Mouse (Mus musculus): ENCODE data around the gene Slc35b4. TPM values are rescaled to one million over a fixed set of nuclear protein-coding genes. Genes with fewer than 3 reads are reported as not detected.

The Slc35b4 gene
- polyA plus RNA-seq, 2 experiments: 8.4 to 17.0 TPM

DNA sequence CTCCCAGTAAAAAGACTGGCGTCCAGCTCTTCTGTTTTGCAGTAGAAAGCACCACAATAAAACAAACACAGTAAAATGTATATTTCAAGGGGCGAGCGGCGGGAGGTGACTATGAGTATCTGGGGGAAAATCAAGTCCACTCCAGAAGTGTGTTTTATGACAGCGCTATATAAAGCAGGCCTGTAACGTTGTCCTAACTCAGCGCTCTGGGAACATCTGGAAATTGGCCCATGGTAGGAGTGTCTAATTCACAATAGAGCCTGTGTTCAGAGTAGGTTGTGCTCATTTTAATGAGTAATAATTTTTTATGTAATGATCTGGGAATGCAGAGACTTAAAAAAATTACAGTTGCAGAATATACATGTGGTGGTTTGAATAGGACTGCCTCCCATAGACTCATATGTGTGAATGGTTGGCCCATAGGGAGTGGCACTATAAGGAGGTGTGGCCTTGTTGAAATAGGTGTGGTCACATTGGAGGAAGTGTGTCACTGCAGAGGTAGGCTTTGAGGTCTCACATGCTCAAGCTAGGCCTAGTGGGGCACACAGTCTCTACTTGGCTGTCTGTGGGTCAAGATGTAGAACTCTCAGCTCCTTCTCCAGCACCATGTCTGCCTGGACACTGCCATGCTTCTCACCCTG is 60.0 kb downstream of the Slc35b4 start:
- Histone ChIP-seq H3K9me3 (ENCODE audit: control insufficient read depth, low read length) (no peaks in the 10 kb centered on the region), H3K27me3 (ENCODE audit: control insufficient read depth, insufficient read depth, low read length) (no peaks in the 10 kb centered on the region), H3K36me3 (replicated peaks; ENCODE audit: control insufficient read depth, insufficient read depth, low read depth) (no peaks in the 10 kb centered on the region), H3K27ac (no peak overlapping the region), H3K4me2 (ENCODE audit: low read depth) (no peak overlapping the region), H3K4me1 (replicated peaks; ENCODE audit: control insufficient read depth in 2 of 2, insufficient read depth in 2 of 2, low read length in 1 of 2) (no peaks in the 10 kb centered on the region), H3K9ac (replicated peaks) (no peak overlapping the region), H3K4me3 (ENCODE audit: insufficient read depth in 1 of 2, low read depth in 2 of 2, low read length in 2 of 2) (no peak overlapping the region)
- TF ChIP-seq EP300 (IDR thresholded peaks at IDR 0.05; ENCODE audit: low read depth) (no peak), CTCF (IDR thresholded peaks at IDR 0.05; ENCODE audit: low read depth) (no peak)
- no peak for DNase-seq (ENCODE audit: low read depth in 3 of 3, low spot score in 3 of 3)
- 76% methylated on average over 7 of the region's 7 CpGs for WGBS (ENCODE audit: insufficient replicate concordance)
- ATAC-seq (ENCODE audit: insufficient read depth): no peak

DNA sequence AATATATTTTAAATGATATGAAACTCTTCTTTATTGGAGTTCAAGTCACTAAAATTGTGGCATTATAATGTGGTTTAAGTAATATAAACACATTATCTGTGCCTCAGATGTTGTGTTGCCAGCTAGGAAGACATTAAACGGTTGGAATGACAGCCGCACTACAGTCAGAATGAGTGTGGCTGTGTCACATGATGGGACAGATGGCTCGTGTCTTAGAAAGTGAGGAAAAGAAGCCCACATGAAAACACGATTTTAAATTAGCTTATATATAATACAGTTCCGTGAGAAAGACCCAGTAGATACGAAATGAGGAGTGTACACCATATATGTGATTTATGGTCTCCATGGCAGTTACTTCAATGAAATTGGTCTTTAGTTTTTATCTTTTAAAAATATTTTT is 65.5 kb downstream of the Slc35b4 start:
- DNase-seq (ENCODE audit: low read depth in 3 of 3, low spot score in 3 of 3): no peak
- no peak overlapping the region for H3K27ac ChIP-seq
- TF ChIP-seq CTCF (IDR thresholded peaks at IDR 0.05; ENCODE audit: low read depth): no peak
- no peak for TF ChIP-seq EP300 (IDR thresholded peaks at IDR 0.05; ENCODE audit: low read depth)
- no peaks in the 10 kb centered on the region for H3K4me1 ChIP-seq (replicated peaks; ENCODE audit: control insufficient read depth in 2 of 2, insufficient read depth in 2 of 2, low read length in 1 of 2)
- H3K9ac ChIP-seq (replicated peaks): no peak overlapping the region
- no peak overlapping the region for H3K4me3 ChIP-seq (ENCODE audit: insufficient read depth in 1 of 2, low read depth in 2 of 2, low read length in 2 of 2)
- ATAC-seq (ENCODE audit: insufficient read depth): no peak
- WGBS (ENCODE audit: insufficient replicate concordance): 58% methylated on average over 6 of the region's 6 CpGs
- H3K4me2 ChIP-seq (ENCODE audit: low read depth): no peak overlapping the region
- H3K36me3 ChIP-seq (replicated peaks; ENCODE audit: control insufficient read depth, insufficient read depth, low read depth): no peaks in the 10 kb centered on the region
- H3K9me3 ChIP-seq (ENCODE audit: control insufficient read depth, low read length): no peaks in the 10 kb centered on the region
- no peaks in the 10 kb centered on the region for H3K27me3 ChIP-seq (ENCODE audit: control insufficient read depth, insufficient read depth, low read length)

DNA sequence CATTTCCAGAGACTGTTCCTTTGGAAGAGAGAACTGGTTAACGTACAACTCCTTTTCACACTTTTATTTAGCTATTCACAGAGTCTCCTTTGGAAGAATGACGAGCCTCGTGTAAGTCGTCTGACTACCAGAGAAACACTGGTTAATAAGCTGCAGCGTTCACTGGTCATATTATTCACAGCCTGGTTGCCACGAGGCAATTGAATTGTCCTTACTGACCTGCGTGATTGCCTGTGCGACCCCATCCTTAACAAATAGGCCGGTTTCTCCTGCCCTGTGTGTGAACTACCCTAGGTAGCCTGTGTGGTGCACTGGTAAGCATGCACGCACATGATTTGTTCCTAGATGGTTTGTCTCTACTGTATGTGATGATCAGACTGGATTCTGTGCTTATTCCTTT is 66.3 kb downstream of the Slc35b4 start:
- ATAC-seq (ENCODE audit: insufficient read depth) (no peak), DNase-seq (ENCODE audit: low read depth in 3 of 3, low spot score in 3 of 3) (no peak)
- Histone ChIP-seq H3K4me2 (ENCODE audit: low read depth) (no peak overlapping the region), H3K27ac (no peak overlapping the region), H3K9ac (replicated peaks) (no peak overlapping the region), H3K36me3 (replicated peaks; ENCODE audit: control insufficient read depth, insufficient read depth, low read depth) (no peaks in the 10 kb centered on the region), H3K4me3 (ENCODE audit: insufficient read depth in 1 of 2, low read depth in 2 of 2, low read length in 2 of 2) (no peak overlapping the region), H3K4me1 (replicated peaks; ENCODE audit: control insufficient read depth in 2 of 2, insufficient read depth in 2 of 2, low read length in 1 of 2) (no peaks in the 10 kb centered on the region), H3K27me3 (ENCODE audit: control insufficient read depth, insufficient read depth, low read length) (no peaks in the 10 kb centered on the region), H3K9me3 (ENCODE audit: control insufficient read depth, low read length) (no peaks in the 10 kb centered on the region)
- 70% methylated on average over 10 of the region's 10 CpGs for WGBS (ENCODE audit: insufficient replicate concordance)
- TF ChIP-seq CTCF (IDR thresholded peaks at IDR 0.05; ENCODE audit: low read depth) (no peak), EP300 (IDR thresholded peaks at IDR 0.05; ENCODE audit: low read depth) (no peak)

Other genes starting within 250 kb of the Slc35b4 start
- 0.01 and 0.02 TPM in 2 replicates for gene Lrguk, start 147.7 kb downstream of the Slc35b4 start, polyA plus RNA-seq (2012; rRNA removed)
- gene Lrguk, start 147.7 kb downstream of the Slc35b4 start, polyA plus RNA-seq (2014; fragmentation: Nextera tagmentation; extraction: Ambion mirVana): 0.01 TPM in 1 of 2 replicates, not detected in the other
- 27.3 and 32.2 TPM in 2 replicates for gene Akr1b3, start 140.4 kb upstream of the Slc35b4 start, polyA plus RNA-seq (2012; rRNA removed)
- gene Akr1b3, start 140.4 kb upstream of the Slc35b4 start, polyA plus RNA-seq (2014; fragmentation: Nextera tagmentation; extraction: Ambion mirVana): 48.4 and 50.4 TPM in 2 replicates
- 3.6 and 4.7 TPM in 2 replicates for gene Akr1b8, start 177.0 kb upstream of the Slc35b4 start, polyA plus RNA-seq (2012; rRNA removed)
- gene Akr1b8, start 177.0 kb upstream of the Slc35b4 start, polyA plus RNA-seq (2014; fragmentation: Nextera tagmentation; extraction: Ambion mirVana): 4.2 and 5.7 TPM in 2 replicates
- gene Akr1b10, start 207.1 kb upstream of the Slc35b4 start, polyA plus RNA-seq (2012; rRNA removed): 4.6 and 5.1 TPM in 2 replicates
- gene Akr1b10, start 207.1 kb upstream of the Slc35b4 start, polyA plus RNA-seq (2014; fragmentation: Nextera tagmentation; extraction: Ambion mirVana): 5.0 and 5.5 TPM in 2 replicates
- 1.7 and 2.4 TPM in 2 replicates for gene Akr1b7, start 235.2 kb upstream of the Slc35b4 start, polyA plus RNA-seq (2012; rRNA removed)
- gene Akr1b7, start 235.2 kb upstream of the Slc35b4 start, polyA plus RNA-seq (2014; fragmentation: Nextera tagmentation; extraction: Ambion mirVana): 5.1 and 5.4 TPM in 2 replicates

All from liver, embryonic 14.5 days (tissue).